In the genomic region with DNA sequence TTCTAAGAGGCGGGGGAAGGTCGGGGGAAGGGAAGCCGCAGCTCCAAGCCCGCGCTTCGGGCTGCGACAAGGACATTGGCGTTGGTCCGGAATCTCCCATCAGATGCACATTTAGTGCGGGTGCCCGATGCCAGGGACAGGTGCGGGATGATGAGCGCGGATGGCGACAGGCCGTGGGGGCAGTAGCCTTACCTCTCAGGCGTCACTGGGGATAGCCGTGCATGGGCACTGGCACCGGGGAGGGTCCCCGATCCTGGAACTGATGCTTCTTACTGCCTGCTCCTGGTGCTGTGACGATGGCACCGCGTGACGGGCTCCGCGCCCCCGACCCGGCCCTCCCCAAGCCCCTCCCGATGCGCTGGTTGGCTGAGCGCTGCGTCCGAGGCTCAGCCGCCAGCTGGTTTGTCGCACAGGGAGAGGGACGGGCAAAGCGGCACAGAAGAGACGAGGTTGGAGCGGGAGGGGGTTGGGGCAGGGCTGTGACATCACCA, we compare ENCODE assay signal across 8 mouse cellular contexts. TPM values are rescaled to one million over a fixed set of nuclear protein-coding genes. Genes with fewer than 3 reads are reported as not detected.
A peak's percentile ranks its signal among the peaks of the same experiment; 100 is the strongest.
DNase-seq lines count a peak whose midpoint lies in the region; ATAC-seq and TF ChIP-seq lines count a peak whose summit lies in the region.

A gene (minus strand): TSS at position 381 of the 491 bp plus-strand sequence.

- no peaks in the 10 kb centered on the region; the same call in 1 of the 2 replicates for H3K27me3 ChIP-seq in testis, adult 2 months (ENCODE audit: control insufficient read depth, insufficient read depth, low read length)
- H3K27me3 ChIP-seq in embryonic facial prominence, embryonic 11.5 days (ENCODE audit: control insufficient read depth, insufficient read depth, low read length), result peaks cover 27% of the 10 kb centered on the region
- H3K27me3 ChIP-seq in midbrain, embryonic 14.5 days (ENCODE audit: control insufficient read depth, insufficient read depth, low read length), result no peaks in the 10 kb centered on the region; the same call in 1 of the 2 replicates

- no peaks in the 10 kb centered on the region for H3K9me3 ChIP-seq in embryonic facial prominence, embryonic 11.5 days (replicated peaks; ENCODE audit: control insufficient read depth, low read length)
- no peaks in the 10 kb centered on the region for H3K9me3 ChIP-seq in midbrain, embryonic 14.5 days (ENCODE audit: control insufficient read depth, low read length)

- H3K4me1 ChIP-seq in testis, adult 2 months (ENCODE audit: control insufficient read depth, insufficient read depth, low read length), result peaks cover 15% of the 10 kb centered on the region
- H3K4me1 ChIP-seq in embryonic facial prominence, embryonic 11.5 days (ENCODE audit: control insufficient read depth, insufficient read depth, low read length), result peaks cover 5% of the 10 kb centered on the region; the same call in 1 of the 2 replicates
- peaks cover 17% of the 10 kb centered on the region for H3K4me1 ChIP-seq in midbrain, embryonic 14.5 days (ENCODE audit: control insufficient read depth, insufficient read depth, low read length)

- DNase-seq in testis, postnatal 14 days (ENCODE audit: low spot score), result no peak
- DNase-seq in embryonic facial prominence, embryonic 11.5 days (ENCODE audit: low spot score), result peak; percentile 68
- peak; percentile 23 to 31 for DNase-seq in heart, postnatal 10 days
- peak; percentile 90 to 96 for DNase-seq in left cerebral cortex, adult 18-20 months (ENCODE audit: low spot score in 2 of 2)
- peak; percentile 94 for DNase-seq in midbrain, embryonic 14.5 days
- DNase-seq in urinary bladder, postnatal 4 days (ENCODE audit: low spot score in 2 of 2), result no peak
- no peak for DNase-seq in urinary bladder, postnatal 25 days (ENCODE audit: low spot score)

- no peak for TF ChIP-seq CTCF in testis, adult 2 months (IDR thresholded peaks at IDR 0.05; ENCODE audit: control insufficient read depth, insufficient read depth, insufficient replicate concordance, low read depth, low read length)

- ATAC-seq in embryonic facial prominence, embryonic 11.5 days (replicated peaks; ENCODE audit: insufficient number of reproducible peaks, low FRiP score, low TSS enrichment, low read depth), result peak; percentile 82
- peak; percentile 93 for ATAC-seq in midbrain, embryonic 14.5 days (ENCODE audit: low FRiP score, low TSS enrichment)

- no peaks in the 10 kb centered on the region for H3K36me3 ChIP-seq in testis, adult 2 months (ENCODE audit: control insufficient read depth, insufficient read depth, low read length)
- H3K36me3 ChIP-seq in embryonic facial prominence, embryonic 11.5 days (replicated peaks; ENCODE audit: control insufficient read depth, insufficient read depth, low read depth, low read length), result no peaks in the 10 kb centered on the region
- peaks cover 8% of the 10 kb centered on the region; the same call in 1 of the 2 replicates for H3K36me3 ChIP-seq in midbrain, embryonic 14.5 days (ENCODE audit: control insufficient read depth, insufficient read depth, low read length)

- TF ChIP-seq POLR2A in testis, adult 2 months (IDR thresholded peaks at IDR 0.05; ENCODE audit: control insufficient read depth, low read depth, low read length), result no peak

- peak within 1 kb of the TSS; percentile 11 for H3K4me3 ChIP-seq in testis, adult 2 months (ENCODE audit: control insufficient read depth, low read depth, low read length)
- H3K4me3 ChIP-seq in embryonic facial prominence, embryonic 11.5 days (ENCODE audit: low read depth, low read length), result peak within 1 kb of the TSS; percentile 45
- peak within 1 kb of the TSS; percentile 86 for H3K4me3 ChIP-seq in midbrain, embryonic 14.5 days (replicated peaks; ENCODE audit: low read depth, low read length)

- under 1% methylated on average over 39 of the region's 39 CpGs for WGBS in embryonic facial prominence, embryonic 11.5 days
- WGBS in midbrain, embryonic 14.5 days, result 0% methylated on average over 39 of the region's 39 CpGs

- H3K9ac ChIP-seq in embryonic facial prominence, embryonic 11.5 days (replicated peaks; ENCODE audit: low read length), result peak within 1 kb of the TSS; percentile 46
- peak within 1 kb of the TSS; percentile 92 for H3K9ac ChIP-seq in midbrain, embryonic 14.5 days (replicated peaks; ENCODE audit: low read length)

- H3K4me2 ChIP-seq in embryonic facial prominence, embryonic 11.5 days (ENCODE audit: low read depth, low read length), result peak within 1 kb of the TSS; percentile 85
- peak within 1 kb of the TSS; percentile 93 for H3K4me2 ChIP-seq in midbrain, embryonic 14.5 days (ENCODE audit: low read length)

- no peak within 1 kb of the TSS for H3K27ac ChIP-seq in testis, adult 2 months (ENCODE audit: control insufficient read depth, insufficient read depth, low read depth, low read length)
- H3K27ac ChIP-seq in embryonic facial prominence, embryonic 11.5 days (replicated peaks; ENCODE audit: low read depth, low read length), result no peak within 1 kb of the TSS
- peak within 1 kb of the TSS; percentile 91 for H3K27ac ChIP-seq in midbrain, embryonic 14.5 days (replicated peaks; ENCODE audit: low read depth, low read length)

- intact Hi-C loops in heart, postnatal 10 days (cut with DNase I), result no loop called here

RNA-seq across cellular contexts. Expression of the gene that starts here (rescaled TPM):
- polyA plus RNA-seq in testis, adult 2 months (2012; rRNA removed), result 11.4 and 12.4 TPM in 2 replicates
- 19.9 and 26.0 TPM in 2 replicates for polyA plus RNA-seq in embryonic facial prominence, embryonic 11.5 days (2014; fragmentation: Nextera tagmentation; extraction: Ambion mirVana)
- total RNA-seq in heart, postnatal 10 days (2021), result 1 to 10 TPM; 3.1 to 3.4 TPM
- total RNA-seq in left cerebral cortex, adult 18-20 months (2021), result 100 to 1,000 TPM; 735 to 776 TPM
- polyA plus RNA-seq in midbrain, embryonic 14.5 days (2014; fragmentation: Nextera tagmentation; extraction: Ambion mirVana), result 228 and 350 TPM in 2 replicates

Comparison
In these comparisons a context has a peak if more than half of its experiments do, and no peak if none do; other contexts are left out.
1. RNA of the gene that starts here (total RNA-seq): 735 to 776 TPM in left cerebral cortex, adult 18-20 months; 3.1 to 3.4 TPM in heart, postnatal 10 days; every median in the first group is over 100 times any median in the second.
2. H3K4me3 ChIP-seq: peak in every context shown above with its lines; median percentile 86 in midbrain, embryonic 14.5 days; 45 in embryonic facial prominence, embryonic 11.5 days; 11 in testis, adult 2 months.
3. DNase-seq: peak in embryonic facial prominence, embryonic 11.5 days (single experiment), heart, postnatal 10 days (2 of 2), left cerebral cortex, adult 18-20 months (2 of 2) and midbrain, embryonic 14.5 days (single experiment); none in testis, postnatal 14 days (single experiment), urinary bladder, postnatal 4 days (0 of 2) and urinary bladder, postnatal 25 days (single experiment).